Mouse (Mus musculus): Measurements from ENCODE around the gene Qprt.
"Not testable (repeated sequence)": the region's sequence is repeated elsewhere in the genome, so short reads cannot be mapped to it uniquely, and the experiment has no call there.

Gene Qprt

DNA sequence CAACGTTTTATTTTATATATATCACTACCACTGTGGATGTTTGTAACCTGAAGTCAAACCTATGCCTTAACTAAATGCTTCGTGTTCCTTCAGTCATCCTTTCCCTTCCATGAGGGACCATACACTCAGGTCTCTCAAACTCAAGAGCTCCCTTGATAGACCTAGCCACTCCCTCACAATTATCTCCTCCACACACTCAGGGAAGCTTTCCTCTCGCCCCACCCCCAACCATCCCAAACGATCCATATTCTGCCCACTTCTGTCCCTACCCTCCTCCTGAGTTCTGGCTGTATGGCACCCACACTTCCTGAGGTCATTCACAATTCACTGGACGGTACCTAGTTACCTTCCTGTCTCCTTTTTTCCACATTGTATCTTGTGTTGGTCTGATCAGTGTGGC is 23.5 kb downstream of the Qprt start:
- no peak for DNase-seq (ENCODE audit: low read depth, low spot score)

DNA sequence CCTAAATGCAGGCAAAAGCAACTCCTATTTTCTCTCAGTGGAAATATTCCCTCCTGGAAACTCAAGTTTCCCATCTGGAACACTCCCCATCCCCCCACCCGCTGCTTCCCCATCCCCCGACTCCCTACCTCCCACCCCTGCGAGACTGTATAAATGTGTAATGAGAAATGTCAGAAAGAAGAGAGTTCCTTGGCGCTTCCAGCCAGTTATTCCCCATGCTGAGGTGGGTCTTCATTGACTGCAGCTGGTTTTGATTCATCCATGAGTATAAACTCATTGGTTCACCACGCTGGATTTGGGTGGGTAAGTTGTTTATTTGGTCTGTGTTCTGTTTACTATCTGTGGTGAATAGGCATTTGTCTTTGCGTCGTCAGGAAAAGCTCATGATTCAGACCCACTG is 25.6 kb downstream of the Qprt start:
- DNase-seq (ENCODE audit: low read depth, low spot score): no peak

DNA sequence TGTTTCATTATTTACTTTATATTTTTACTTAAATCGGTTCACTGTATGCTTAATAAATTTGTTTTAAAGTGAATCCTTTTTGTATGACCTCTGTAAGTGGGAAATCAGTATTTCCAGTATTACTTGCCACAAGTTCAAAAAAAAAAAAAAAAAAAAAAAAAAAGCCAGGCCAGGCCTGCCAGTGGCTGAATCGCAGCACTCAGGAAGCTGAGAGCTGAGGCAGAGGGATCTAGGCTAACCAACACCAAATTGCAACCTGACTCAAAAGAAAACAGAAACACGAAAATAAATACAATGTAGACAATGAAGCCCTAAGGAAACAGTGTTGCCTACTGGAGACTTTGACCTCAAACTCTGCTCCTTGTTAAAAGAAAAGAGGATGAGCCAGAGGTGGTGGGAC is 28.1 kb downstream of the Qprt start:
- no peak for DNase-seq (ENCODE audit: low read depth, low spot score)

DNA sequence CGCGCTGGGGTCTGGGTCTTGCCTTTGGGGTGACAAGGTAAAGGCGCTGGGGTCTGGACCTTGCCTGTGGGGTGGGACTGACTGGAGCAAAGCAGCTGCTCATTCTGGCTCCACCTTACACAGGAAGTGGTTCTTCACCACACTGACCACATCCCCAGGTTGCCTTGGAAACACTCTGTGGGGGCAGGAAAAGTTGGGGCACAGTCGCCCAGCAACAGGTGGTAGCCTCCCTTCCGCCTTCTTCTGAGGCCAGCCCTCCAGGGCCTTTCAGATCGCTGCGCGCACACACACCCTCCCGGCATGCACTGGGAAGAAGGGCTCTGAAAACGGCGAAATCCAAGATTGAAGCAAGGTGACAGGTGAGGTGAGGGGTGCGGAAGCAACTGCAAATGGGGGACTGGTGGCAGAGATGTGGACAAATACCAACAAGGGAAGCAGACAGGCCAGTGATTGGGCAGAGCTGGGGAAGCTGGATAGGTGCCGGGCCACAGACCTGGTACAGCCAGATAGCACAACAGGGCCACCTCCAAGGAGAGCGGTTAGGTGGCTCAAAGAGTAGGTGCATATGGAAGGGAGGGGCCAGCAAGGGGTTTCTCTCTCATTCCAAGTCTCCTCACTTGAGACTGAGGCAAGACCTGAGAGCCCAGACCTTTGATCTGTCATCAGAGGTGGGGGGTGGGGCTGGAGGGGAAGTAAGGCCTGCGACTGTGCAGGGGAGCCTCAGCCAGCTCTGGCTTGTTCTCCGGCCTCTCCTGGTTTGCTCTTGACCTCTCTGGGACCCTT is 30.7 kb downstream of the Qprt start, which contains the start of gene AI467606:
Gene AI467606 (plus strand): TSS at position 246 of the 783 bp plus-strand sequence.
- DNase-seq (ENCODE audit: low read depth, low spot score): peak; percentile 98

DNA sequence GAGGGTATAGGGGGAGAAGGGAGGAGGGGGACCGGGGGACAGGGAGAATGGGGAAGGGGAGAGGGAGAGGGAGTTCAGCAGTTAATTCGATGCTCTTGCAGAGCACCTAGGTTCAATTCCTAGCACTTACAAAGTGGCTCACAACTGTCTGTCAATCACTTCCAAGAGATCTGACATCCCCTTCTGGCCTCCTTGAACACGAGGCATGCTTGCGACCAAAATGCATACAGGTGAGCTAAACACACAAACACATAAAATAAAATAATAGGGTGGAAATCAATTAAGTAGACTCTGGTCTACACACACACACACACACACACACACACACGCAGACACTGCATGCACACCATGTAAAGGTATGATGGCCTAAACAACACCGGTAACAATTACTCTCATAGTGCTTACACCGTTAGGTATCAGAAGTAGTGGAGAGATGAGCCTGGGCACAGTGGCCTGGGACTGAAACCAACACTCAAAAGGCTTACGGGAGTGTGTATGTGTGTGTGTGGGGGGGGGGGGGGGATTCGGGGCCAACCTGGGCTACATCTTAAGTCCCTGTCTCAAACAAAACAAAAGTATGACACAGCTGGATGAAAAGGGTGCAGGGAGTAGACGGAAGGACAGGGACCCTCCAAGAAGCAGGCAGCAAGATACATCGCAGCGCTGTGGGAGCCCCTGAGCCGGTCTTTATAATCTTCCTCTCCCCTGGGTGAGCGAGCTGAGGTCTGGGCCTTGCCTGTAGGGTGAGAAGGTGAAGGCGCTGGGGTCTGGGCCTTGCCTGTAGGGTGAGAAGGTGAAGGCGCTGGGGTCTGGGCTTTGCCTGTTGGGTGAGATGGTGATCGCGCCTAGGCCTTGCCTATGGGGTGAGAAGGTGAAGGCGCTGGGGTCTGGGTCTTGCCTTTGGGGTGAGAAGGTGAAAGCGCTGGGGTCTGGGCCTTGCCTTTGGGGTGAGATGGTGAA is 31.6 kb downstream of the Qprt start:
- no peak for DNase-seq (ENCODE audit: low read depth, low spot score)

DNA sequence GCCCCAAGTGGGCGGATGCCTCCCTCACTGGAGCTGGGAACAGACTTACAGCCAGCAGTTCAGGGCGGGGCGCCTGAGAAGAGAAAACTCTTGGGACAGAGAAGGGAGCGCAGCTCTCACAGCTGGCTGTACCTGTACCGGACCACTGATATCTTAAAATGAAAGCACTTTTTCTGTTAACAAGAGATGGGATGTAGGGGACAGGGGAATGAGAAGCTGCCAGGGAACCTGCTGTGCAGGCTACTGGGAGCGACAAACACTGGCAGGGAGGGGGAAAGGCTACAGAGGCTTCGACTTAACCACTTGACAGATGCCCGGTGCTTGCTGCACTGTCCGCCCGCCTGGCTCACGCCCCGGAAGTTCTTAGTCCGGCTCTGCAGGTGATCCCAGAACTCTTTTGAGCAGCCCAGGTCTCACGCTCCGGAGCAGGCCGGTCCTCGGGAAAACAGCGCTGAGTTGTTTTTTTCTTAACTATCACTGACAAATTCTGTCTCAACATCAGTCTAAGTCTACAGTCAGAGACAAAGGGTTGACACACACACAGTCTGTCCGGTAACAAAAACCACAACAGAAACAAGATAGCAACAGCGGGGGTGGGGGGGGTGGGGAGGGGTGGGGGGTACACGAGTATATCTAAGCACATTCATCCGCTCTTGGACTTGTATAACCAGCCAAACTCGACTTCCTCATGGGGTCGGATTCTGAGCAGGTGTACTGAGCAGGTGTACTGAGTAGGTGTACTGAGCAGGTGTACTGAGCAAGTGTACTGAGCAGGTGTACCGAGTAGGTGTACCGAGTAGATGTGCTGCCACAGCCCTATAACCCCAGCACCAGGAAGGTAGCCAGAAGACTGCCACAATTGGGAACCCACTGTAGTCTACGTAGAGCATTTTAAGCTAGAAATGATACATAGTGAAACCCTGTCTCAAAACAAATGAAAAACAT is 32.9 kb downstream of the Qprt start:
- DNase-seq (ENCODE audit: low read depth, low spot score): peak; percentile 73

DNA sequence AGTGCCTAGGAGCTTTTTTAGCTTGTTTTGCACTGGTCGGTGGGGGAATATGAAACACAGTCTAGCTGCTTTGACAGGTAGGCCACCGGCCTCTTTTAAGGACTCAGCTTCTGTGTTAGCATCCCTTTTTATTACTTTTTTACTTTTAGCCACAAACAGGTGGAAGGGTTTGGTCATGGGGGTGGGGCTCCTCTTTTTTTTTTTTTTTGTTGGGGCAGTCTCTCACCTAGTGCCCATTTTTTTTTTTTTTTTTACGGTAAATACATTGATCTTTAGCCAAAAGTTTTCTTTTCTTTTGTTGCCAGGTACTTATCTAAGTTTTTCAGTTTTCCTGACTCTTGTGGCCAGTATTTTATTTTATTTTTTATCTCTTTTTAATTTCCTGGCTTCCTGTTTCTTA is 33.9 kb downstream of the Qprt start:
- no peak for DNase-seq (ENCODE audit: low read depth, low spot score)

DNA sequence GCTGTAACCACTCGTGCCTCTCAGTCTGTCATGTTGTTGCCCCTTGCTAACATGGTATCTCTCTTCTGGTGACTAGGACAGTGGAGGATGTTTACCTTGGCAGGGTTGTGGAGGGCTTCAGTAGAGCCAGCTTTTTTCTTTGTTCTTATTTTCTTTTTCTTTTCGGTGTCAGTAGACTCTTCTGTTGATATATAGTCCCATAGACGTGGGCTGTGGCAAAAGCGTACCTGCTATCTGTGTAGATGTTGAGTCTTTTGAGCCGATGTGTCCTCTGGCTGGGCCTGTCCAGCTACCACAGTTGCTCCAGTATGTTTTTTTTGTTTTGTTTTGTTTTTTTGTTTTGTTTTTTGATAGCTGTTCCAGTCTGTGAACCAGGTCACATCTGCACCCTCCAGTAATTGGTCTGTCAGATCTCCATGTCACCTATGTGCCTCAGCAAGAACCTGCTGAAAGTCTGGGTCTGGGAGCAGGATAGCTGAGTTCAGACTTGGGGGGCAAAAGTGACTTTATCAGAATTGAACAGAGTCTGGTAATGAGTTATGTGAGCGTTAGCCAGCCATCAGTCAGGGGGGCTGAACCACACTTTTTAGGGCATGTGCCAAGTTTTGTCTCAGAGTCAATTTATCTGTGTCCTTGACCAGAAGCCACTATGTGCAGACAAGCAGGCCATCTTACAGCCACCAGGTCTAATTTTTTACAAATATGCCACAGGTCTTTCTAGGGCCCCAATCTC is 34.6 kb downstream of the Qprt start, which contains the start of gene Zg16:
Gene Zg16 (minus strand): TSS at position 51 of the 733 bp plus-strand sequence.
- not testable (repeated sequence) for DNase-seq (ENCODE audit: low read depth, low spot score)

DNA sequence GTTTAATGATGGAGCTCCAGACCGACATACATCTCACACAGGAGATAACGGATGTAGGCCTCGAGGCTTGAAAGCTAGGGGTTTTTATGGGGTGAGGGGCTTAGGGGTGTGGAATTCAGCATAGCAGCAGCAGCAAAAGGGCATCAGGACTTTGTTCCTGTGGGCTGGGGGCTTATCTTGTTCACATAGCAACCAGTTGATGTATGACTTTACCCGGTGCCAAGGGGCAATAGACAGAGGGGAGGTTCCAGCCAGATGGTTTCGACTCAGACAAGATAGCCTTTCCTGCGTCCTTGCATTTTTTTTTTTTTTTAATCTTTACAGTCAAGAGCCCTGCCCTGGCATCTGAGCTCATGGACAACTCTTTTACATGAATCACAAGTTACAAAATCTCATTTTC is 36.3 kb downstream of the Qprt start:
- not testable (repeated sequence) for DNase-seq (ENCODE audit: low read depth, low spot score)

DNA sequence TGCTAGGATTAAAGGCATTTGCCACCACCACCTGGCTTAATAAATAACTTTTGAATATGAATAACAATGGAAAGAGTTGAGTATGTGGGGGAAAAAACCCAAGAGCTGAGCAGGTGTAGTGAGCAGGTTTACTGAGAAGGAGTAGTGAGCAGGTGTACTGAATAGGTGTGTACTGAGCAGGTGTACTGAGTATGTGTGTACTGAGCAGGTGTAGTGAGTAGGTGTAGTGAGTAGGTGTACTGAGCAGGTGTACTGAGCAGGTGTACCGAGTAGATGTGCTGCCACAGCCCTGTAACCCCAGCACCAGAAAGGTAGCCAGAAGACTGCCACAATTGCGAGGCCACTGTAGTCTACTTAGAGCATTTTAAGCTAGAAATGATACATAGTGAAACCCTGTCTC is 37.2 kb downstream of the Qprt start:
- no peak for DNase-seq (ENCODE audit: low read depth, low spot score)

DNA sequence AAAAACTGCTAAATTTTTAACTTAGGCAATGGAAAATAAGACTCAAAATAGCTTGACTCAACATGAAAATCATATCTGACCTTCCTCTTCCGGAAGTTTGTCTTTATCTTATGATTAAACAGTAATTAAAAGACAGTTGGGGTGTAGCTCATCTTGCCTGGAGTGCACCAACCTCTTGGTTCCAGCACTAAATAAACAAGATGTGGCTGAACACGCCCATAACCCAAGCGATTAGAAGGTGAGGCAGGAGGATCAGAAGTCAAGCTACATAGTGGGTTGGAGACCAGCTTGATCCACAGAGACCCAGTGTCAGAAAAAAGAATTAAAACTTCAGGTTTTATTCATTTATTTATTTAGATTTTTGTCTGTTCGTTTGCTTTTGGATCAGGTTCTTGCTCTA is 38.3 kb downstream of the Qprt start:
- no peak for DNase-seq (ENCODE audit: low read depth, low spot score)

DNA sequence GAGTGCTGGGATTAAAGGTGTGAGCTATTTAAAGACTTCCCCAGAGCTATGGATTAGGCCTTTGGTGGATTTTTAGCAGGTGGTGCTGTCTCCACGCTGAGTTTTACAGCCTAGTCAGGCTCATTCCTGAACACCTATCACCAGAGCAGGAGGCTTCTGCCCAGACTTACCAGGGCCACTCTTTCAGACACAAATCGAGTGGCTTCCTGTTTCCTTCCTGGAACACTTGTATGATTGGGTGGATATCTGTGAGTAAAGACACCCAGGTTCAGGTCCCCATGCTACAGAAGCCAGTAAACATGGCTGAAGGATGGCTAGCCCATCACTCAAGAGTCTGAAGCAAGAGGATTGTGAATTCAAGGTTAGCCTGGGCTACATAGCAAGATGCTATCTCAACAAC is 39.0 kb downstream of the Qprt start:
- DNase-seq (ENCODE audit: low read depth, low spot score): no peak

DNA sequence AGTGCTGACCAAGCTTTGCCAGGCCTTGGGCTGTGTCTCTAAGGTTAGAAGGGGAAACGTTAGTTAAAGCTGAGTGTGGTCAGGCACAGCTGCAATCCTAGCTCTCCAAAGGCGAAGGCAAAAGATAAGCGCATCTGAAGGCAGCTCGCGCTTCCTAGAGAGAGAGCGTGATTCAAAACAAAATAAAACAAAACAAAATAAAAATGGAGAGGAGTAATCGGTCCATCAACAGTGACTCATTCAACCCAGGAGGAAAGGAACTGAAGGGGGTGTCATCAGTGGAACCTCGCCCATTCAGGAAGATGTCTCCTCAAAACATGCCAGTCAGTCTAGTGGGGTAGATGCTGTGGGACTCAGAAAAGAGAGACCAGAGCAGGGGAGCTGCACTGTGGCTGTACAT is 39.8 kb downstream of the Qprt start:
- no peak for DNase-seq (ENCODE audit: low read depth, low spot score)

DNA sequence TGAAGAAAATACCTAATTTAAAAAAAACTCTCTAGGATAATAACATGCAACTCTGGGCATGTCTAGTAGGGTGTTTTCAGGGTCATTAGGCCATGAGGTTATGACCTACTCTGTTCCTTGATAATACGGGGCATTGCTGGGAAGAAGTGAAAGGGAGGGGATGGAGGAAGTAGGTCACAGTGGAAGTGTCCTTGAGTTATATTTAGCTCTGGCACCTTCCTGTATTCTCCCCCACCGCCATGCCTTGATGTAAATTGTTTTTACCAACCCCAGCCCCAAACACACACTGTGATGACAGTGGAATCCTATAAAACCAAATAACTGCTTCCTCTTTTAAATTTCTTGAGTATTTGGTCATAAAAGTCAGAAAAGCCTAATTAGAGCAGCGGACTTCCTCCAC is 42.0 kb downstream of the Qprt start:
- DNase-seq (ENCODE audit: low read depth, low spot score): no peak

DNA sequence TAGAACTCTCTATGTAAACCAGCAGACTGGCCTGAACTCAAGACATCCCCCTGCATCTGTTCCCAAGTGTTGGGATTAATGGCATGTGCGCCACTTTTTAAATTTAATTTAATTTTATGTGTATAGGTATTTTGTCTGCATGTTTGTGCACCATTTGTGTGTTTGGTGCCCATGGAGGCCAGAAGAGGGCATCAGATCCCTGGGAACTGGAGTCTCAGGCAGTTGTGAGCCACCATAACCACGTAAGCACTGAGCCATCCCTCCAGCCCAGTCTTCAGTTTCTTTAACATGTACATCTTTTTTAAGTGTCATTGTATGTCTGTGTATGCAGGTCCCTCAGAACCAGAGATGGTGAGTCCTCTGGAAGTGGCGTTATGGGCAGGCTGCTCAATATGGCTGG is 44.3 kb downstream of the Qprt start:
- peak; percentile 44 for DNase-seq (ENCODE audit: low read depth, low spot score)

DNA sequence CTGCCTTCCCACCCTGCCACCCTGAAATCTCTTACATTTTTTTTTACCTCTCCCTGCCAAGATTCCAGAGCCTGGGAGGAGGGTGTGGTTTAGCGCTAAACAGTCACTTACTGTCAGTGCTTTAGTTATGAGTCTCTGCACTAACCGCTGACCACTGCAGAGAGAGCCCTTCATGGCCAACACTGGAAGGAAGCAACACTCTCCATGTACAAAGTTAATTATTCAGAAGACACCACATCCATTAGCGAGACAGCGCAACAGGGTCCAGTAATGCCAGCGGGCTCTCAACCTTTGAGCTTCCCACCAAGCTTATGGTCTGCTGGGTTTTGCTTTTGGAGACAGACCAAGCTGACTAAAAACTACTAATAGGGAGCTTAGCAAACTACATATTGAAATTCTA is 45.8 kb downstream of the Qprt start:
- no peak for DNase-seq (ENCODE audit: low read depth, low spot score)

DNA sequence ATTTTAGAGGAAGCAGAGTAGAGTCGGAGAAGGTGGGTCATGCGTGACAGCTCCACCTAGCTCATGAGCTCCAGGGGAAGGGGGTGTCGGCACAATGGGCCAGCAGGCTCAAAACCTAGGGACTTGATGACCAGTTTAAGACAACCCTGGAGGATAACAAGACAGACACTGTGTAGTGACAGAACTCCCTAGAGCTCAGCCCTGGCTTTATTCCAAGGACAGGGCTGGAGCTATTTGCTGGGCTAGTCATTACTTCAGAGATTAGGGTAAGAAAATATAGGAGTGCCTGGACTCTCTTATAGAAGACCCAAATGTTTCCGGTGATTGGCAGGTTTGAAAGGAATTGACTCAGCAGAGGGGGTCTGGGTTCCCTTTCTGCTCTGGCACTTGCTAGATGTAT is 48.8 kb downstream of the Qprt start:
- DNase-seq (ENCODE audit: low read depth, low spot score): no peak

DNA sequence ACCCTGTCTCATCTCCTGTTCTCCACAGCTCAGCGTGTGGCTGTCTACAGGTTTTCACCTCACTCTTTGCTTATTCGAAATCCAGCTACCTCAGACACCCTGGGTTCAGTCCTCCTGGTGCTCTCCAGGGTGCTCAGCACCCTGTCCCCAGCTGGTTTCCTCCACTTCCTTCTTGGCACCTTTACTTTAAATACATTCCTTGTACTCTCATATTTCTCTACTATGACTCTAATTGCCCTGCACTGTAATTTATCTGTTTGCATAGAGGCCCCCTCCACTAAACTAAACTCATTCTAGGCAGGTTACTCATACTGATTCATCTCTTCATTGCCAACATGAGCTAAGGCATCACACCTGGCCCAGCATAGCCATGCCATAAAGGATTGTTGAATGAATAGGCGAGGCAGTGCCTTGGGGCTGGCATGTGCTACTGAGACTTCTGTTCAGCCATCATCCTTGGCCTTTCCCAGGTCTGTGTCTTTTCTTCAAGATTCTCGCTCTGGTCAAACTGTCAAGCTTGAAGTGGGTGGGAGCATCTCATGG is 51.1 kb downstream of the Qprt start:
- no peak for DNase-seq (ENCODE audit: low read depth, low spot score)

DNA sequence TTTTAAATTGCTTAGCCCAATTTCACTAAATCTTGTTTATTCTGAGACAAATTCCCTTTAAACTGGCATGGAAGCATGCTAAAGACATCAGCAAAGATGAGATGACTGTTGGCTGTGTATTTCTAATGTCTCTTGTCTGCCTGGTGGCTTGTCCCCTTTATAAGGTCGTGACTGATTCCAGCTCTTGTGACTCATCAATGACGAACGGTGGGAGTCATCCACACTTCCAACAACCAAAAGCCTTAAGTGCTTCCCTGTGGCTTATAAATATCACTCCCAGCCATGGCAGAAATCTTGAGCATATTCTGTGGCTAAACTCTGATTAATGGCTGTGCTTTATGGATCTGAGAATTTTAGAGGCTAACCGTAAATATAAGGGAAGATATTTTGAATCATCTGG is 55.7 kb downstream of the Qprt start:
- DNase-seq (ENCODE audit: low read depth, low spot score): no peak

DNA sequence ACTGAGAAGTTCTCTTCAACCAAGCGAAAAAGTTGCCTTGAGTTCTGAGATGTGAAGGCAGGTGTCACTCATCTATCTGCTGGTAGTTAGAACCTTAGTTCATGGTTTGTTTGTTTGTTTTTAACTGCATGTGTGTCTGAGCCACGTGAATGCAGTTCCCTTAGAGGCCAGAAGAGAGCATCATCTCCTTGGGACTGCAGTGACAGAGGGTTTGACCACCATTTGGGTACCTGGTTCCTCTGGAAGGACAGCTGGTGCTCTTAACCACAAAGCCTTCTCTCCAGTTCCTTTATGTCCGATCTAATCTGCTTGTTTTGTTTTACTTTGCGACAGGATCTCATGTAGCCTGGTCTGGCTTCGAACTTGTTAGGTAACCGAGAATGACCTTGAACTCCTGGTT is 56.5 kb downstream of the Qprt start:
- DNase-seq (ENCODE audit: low read depth, low spot score): peak; percentile 43

Measured in A20 (cell line).